Mouse (Mus musculus): ENCODE results near the gene Bmpr1a. TPM values are rescaled to one million over a fixed set of nuclear protein-coding genes. Genes with fewer than 3 reads are reported as not detected.

Bmpr1a gene
- polyA plus RNA-seq (2014; fragmentation: Illumina TruSeq; extraction: RNeasy Lipid Tissue Mini Kit (QIAGEN cat#74804); ENCODE audit: low read depth, low replicate concordance), result 35.4 TPM

DNA sequence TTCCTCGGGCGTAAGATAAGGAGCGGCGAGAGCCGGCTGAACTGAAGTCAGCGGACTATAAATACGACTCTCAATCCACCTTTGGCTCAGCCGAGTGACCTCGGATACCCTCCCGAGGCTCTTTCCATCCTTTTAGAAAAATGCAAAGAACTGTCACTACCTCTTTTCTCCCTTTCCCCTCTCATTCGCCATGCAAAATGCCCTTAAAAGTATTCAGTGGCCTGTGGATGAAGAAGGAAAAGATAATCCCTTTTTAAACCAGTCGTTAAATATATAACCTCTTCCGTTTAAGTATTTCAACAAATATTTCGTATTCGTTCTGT is at the start of gene Bmpr1a:
Gene Bmpr1a (minus strand): TSS at position 17 of the 323 bp plus-strand sequence.

GRCm38 (mm10) chr14:34522701-34523100 is 19.6 kb upstream of the Bmpr1a start, which contains the start of gene 9230112D13Rik:
Gene 9230112D13Rik (minus strand): TSS chr14:34522801.

GRCm38 (mm10) chr14:34375415-34375904 is 127.7 kb downstream of the Bmpr1a start, which contains the start of gene Mmrn2:
Gene Mmrn2 (plus strand): TSS chr14:34375465.

GRCm38 (mm10) chr14:34374577-34374976 is 128.6 kb downstream of the Bmpr1a start, which contains the start of gene Sncg:
Gene Sncg (minus strand): TSS chr14:34374789.

Other genes starting within 250 kb of the Bmpr1a start
- 8.5 TPM for gene Shld2, start 192.8 kb downstream of the Bmpr1a start, polyA plus RNA-seq (2014; fragmentation: Illumina TruSeq; extraction: RNeasy Lipid Tissue Mini Kit (QIAGEN cat#74804); ENCODE audit: low read depth, low replicate concordance)
- gene Glud1, start 192.6 kb downstream of the Bmpr1a start, polyA plus RNA-seq (2014; fragmentation: Illumina TruSeq; extraction: RNeasy Lipid Tissue Mini Kit (QIAGEN cat#74804); ENCODE audit: low read depth, low replicate concordance), result 128 TPM
- gene Fam25c, start 147.9 kb downstream of the Bmpr1a start, polyA plus RNA-seq (2014; fragmentation: Illumina TruSeq; extraction: RNeasy Lipid Tissue Mini Kit (QIAGEN cat#74804); ENCODE audit: low read depth, low replicate concordance), result not detected
- 744 TPM for gene Sncg, start 128.6 kb downstream of the Bmpr1a start, polyA plus RNA-seq (2014; fragmentation: Illumina TruSeq; extraction: RNeasy Lipid Tissue Mini Kit (QIAGEN cat#74804); ENCODE audit: low read depth, low replicate concordance)
- gene Mmrn2, start 127.9 kb downstream of the Bmpr1a start, polyA plus RNA-seq (2014; fragmentation: Illumina TruSeq; extraction: RNeasy Lipid Tissue Mini Kit (QIAGEN cat#74804); ENCODE audit: low read depth, low replicate concordance), result 17.7 TPM
- gene 9230112D13Rik, start 19.5 kb upstream of the Bmpr1a start, polyA plus RNA-seq (2014; fragmentation: Illumina TruSeq; extraction: RNeasy Lipid Tissue Mini Kit (QIAGEN cat#74804); ENCODE audit: low read depth, low replicate concordance), result 0.45 TPM
- gene Ldb3, start 85.3 kb upstream of the Bmpr1a start, polyA plus RNA-seq (2014; fragmentation: Illumina TruSeq; extraction: RNeasy Lipid Tissue Mini Kit (QIAGEN cat#74804); ENCODE audit: low read depth, low replicate concordance), result 2.4 TPM
- not detected for gene Opn4, start 96.8 kb upstream of the Bmpr1a start, polyA plus RNA-seq (2014; fragmentation: Illumina TruSeq; extraction: RNeasy Lipid Tissue Mini Kit (QIAGEN cat#74804); ENCODE audit: low read depth, low replicate concordance)
- gene Wapl, start 170.6 kb upstream of the Bmpr1a start, polyA plus RNA-seq (2014; fragmentation: Illumina TruSeq; extraction: RNeasy Lipid Tissue Mini Kit (QIAGEN cat#74804); ENCODE audit: low read depth, low replicate concordance), result 28.5 TPM